Mouse (Mus musculus) thymus, adult 2 months (tissue): ENCODE measurements around the gene Uqcc3.

Experiments used
- CTCF ChIP-seq: fragments of 200-500 bp; IDR thresholded peaks from 2 replicates; pipeline ENCODE4 v1.5.1; 2012; ENCODE audit warnings: mild to moderate bottlenecking, control low read depth, low read length, moderate library complexity, borderline replicate concordance; ENCODE audit not compliant: control insufficient read depth, poor library complexity, insufficient read depth; ENCODE audit errors: extremely low read depth
- POLR2A ChIP-seq: fragments of 200-500 bp; IDR thresholded peaks from 2 replicates; pipeline ENCODE4 v1.6.1; 2012; ENCODE audit warnings: mild to moderate bottlenecking, low read length, control low read depth, moderate library complexity; ENCODE audit not compliant: control insufficient read depth, poor library complexity, insufficient read depth; ENCODE audit errors: extremely low read depth

DNA sequence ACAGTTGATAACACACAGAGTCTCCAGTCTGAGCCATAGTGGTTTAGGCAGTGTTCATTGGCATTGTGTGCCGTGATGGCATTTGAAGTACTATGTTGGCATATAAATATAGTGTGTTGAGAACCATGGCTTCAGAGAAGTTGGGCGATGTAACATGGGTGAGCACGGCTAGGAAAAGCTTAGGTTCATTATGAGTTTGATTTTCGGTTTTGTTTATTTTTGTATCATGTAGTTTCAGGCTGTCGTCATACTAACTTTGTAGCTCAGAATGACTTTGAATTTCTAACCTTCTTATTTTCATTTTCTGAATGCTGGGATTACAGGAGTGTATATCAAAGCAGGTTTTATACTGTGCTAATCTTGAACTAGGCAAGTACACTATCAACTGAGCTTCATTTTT, 22.7 kb upstream of the Uqcc3 start:
- TF ChIP-seq CTCF = no peak
- TF ChIP-seq POLR2A = no peak
